Mouse (Mus musculus) embryonic facial prominence, embryonic 13.5 days (tissue): Measurements from ENCODE around the gene Epha5. TPM values are rescaled to one million over a fixed set of nuclear protein-coding genes. Genes with fewer than 3 reads are reported as not detected.

ENCODE experiments used
- ATAC-seq: fragments of 200-750 bp; cut with Nextera tagmentation; 2 replicates; pipeline ENCODE4 v1.8.0; 2017; ENCODE audit warnings: low read depth; ENCODE audit not compliant: insufficient number of reproducible peaks, insufficient read depth, low FRiP score, low TSS enrichment
- H3K27ac ChIP-seq: fragments of 300-500 bp; sonication (generic); 2 replicates; pipeline ENCODE4 v1.5.1; 2015; ENCODE audit warnings: moderate library complexity, mild to moderate bottlenecking, inconsistent platforms
- H3K27me3 ChIP-seq: fragments of 300-500 bp; sonication (generic); 2 replicates; pipeline ENCODE4 v1.6.1; 2015; ENCODE audit warnings: mild to moderate bottlenecking, inconsistent platforms
- H3K36me3 ChIP-seq: fragments of 300-500 bp; sonication (generic); 2 replicates; pipeline ENCODE4 v1.6.1; 2015; ENCODE audit warnings: mild to moderate bottlenecking, inconsistent platforms
- H3K4me1 ChIP-seq: fragments of 300-500 bp; sonication (generic); 2 replicates; pipeline ENCODE4 v1.6.1; 2015; ENCODE audit warnings: inconsistent platforms
- H3K4me2 ChIP-seq: fragments of 300-500 bp; sonication (generic); 2 replicates; pipeline ENCODE4 v1.6.1; 2015; ENCODE audit warnings: moderate library complexity, mild to moderate bottlenecking, inconsistent platforms
- H3K4me3 ChIP-seq: fragments of 300-500 bp; sonication (generic); 2 replicates; pipeline ENCODE4 v1.5.1; 2015; ENCODE audit warnings: mild to moderate bottlenecking, inconsistent platforms
- H3K9ac ChIP-seq: fragments of 300-500 bp; sonication (generic); 2 replicates; pipeline ENCODE4 v1.6.1; 2015; ENCODE audit warnings: mild to moderate bottlenecking, inconsistent platforms
- H3K9me3 ChIP-seq: fragments of 300-500 bp; sonication (generic); 2 replicates; pipeline ENCODE4 v1.6.1; 2016; ENCODE audit warnings: inconsistent platforms
- WGBS: fragments of 180-500 bp; shearing (Covaris S2); methylation state at CpG from one replicate; pipeline ENCODE4 v1.1.7; 2015; ENCODE audit warnings: mixed read lengths; 5-methylcytosine and 5-hydroxymethylcytosine counted together
- polyA plus RNA-seq: library from polyadenylated mRNA; unstranded; fragments of >200 nt; fragmentation: Nextera tagmentation; extraction: Ambion mirVana; gene quantifications from 2 replicates; pipeline ENCODE4 v1.2.1, GENCODE M21; 2015

The Epha5 gene
- polyA plus RNA-seq, 1 experiment from 2014 or later, result 7.9 TPM

- Histone ChIP-seq H3K4me3 (no peak overlapping the region), H3K27ac (no peak overlapping the region), H3K4me2 (no peak overlapping the region), H3K9me3 (no peaks in the 10 kb centered on the region), H3K36me3 (no peaks in the 10 kb centered on the region), H3K27me3 (no peaks in the 10 kb centered on the region), H3K4me1 (no peaks in the 10 kb centered on the region), H3K9ac (no peak overlapping the region)
- WGBS, result 68% methylated on average over 3 of the region's 3 CpGs
- no peak for ATAC-seq
Measured at GRCm38 (mm10) chr5:84359430-84359829, 57.8 kb downstream of the Epha5 start.

DNA sequence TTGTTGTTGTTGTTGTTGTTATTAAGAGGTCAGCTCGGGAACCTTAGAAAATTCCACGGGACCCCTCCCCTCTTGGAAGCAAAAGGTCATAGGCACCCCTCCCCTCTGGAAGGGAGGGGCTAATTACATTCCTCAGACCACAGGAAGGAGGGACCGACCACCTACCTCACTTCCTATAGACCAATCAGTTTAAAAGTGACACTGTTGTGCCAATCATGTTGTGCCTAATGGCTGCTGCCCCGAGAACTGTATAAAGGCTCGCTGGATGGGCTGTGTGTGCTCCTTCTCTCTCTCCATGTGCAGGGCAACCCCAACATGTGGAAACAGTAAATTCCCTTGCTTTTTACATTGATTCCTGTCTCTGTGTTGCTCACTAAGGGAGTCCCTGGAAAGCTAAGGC lies 64.1 kb downstream of the Epha5 start:
- H3K27ac ChIP-seq, result no peak overlapping the region
- H3K9me3 ChIP-seq, result no peaks in the 10 kb centered on the region
- H3K4me3 ChIP-seq, result no peak overlapping the region
- H3K27me3 ChIP-seq, result no peaks in the 10 kb centered on the region
- H3K9ac ChIP-seq, result no peak overlapping the region
- ATAC-seq, result no peak
- WGBS, result 74% methylated on average over 5 of the region's 5 CpGs
- H3K4me1 ChIP-seq, result no peaks in the 10 kb centered on the region
- H3K36me3 ChIP-seq, result no peaks in the 10 kb centered on the region
- H3K4me2 ChIP-seq, result no peak overlapping the region

GRCm38 (mm10) chr5:84346728-84347499 lies 70.3 kb downstream of the Epha5 start:
- H3K27me3 ChIP-seq, result no peaks in the 10 kb centered on the region
- H3K36me3 ChIP-seq, result no peaks in the 10 kb centered on the region
- no peaks in the 10 kb centered on the region for H3K4me1 ChIP-seq
- ATAC-seq, result no peak
- no peak overlapping the region for H3K4me3 ChIP-seq
- H3K27ac ChIP-seq, result no peak overlapping the region
- no peak overlapping the region for H3K9ac ChIP-seq
- no peaks in the 10 kb centered on the region for H3K9me3 ChIP-seq
- WGBS, result 79% methylated on average over 2 of the region's 2 CpGs
- H3K4me2 ChIP-seq, result no peak overlapping the region

DNA sequence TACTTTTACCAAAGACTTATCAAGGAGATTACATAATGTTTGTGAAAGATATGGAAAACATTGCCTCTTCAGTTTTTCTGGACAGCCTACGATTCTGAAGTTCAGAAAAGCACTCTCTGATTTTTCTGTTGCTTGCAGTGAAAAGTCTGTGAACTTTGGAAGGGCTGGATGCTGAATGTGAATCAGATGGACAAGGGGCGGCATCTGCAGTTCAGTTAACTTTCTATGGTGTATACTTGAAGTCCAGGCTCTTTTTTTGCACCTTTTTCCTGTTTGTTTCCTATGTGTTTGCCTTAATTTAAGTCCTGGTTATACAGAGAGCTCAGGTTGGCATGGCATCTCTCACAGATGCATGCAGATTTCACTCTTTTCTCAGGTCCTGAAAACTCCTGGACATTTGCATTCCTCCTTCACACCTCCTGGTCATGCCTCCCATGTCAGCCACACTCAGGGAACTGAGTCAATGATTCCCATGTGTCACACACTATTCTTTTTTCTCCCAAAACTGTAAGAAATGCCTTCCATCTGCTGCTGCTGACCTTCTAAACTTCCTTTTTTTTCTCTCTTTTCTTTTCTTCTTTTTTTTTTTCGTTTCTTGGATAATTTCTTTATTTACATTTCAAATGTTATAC lies 81.2 kb downstream of the Epha5 start:
- Histone ChIP-seq H3K9me3 (no peaks in the 10 kb centered on the region), H3K4me3 (no peak overlapping the region), H3K9ac (no peak overlapping the region), H3K27ac (no peak overlapping the region), H3K4me1 (no peaks in the 10 kb centered on the region), H3K4me2 (no peak overlapping the region), H3K27me3 (no peaks in the 10 kb centered on the region), H3K36me3 (no peaks in the 10 kb centered on the region)
- WGBS, result 73% methylated on average over 3 of the region's 3 CpGs
- ATAC-seq, result no peak

GRCm38 (mm10) chr5:84334481-84334880 lies 82.7 kb downstream of the Epha5 start:
- no peak overlapping the region for H3K4me3 ChIP-seq
- no peak overlapping the region for H3K9ac ChIP-seq
- H3K36me3 ChIP-seq, result no peaks in the 10 kb centered on the region
- H3K27ac ChIP-seq, result no peak overlapping the region
- WGBS, result 70% methylated on average over 6 of the region's 6 CpGs
- no peaks in the 10 kb centered on the region for H3K4me1 ChIP-seq
- H3K4me2 ChIP-seq, result no peak overlapping the region
- no peaks in the 10 kb centered on the region for H3K27me3 ChIP-seq
- ATAC-seq, result no peak
- no peaks in the 10 kb centered on the region for H3K9me3 ChIP-seq

DNA sequence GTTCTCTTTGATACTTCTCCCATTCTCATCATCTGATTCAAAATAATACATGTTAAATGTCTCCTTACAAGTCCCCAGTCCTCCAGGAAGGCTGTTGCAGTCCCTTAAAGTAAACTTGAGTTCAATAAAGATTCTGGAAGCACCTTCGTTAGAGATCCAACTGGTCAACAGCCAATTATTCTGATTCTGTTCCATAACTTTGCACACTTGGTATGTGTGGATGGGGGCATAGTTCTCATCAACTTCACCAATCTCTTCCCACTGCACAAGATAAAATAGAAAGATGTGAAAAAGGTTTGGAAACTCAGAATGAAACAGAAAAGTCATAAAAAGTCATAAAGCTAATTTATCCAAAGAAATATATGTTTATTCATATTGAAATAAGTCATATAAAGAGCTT lies 85.6 kb downstream of the Epha5 start:
- Histone ChIP-seq H3K4me1 (no peaks in the 10 kb centered on the region), H3K36me3 (no peaks in the 10 kb centered on the region), H3K4me2 (no peak overlapping the region), H3K4me3 (no peak overlapping the region), H3K27ac (no peak overlapping the region), H3K27me3 (no peaks in the 10 kb centered on the region), H3K9me3 (no peaks in the 10 kb centered on the region), H3K9ac (no peak overlapping the region)
- 84% methylated on average over 1 of the region's 1 CpGs for WGBS
- ATAC-seq, result no peak

GRCm38 (mm10) chr5:84320553-84320952 lies 96.6 kb downstream of the Epha5 start:
- WGBS, result 67% methylated on average over 1 of the region's 1 CpGs
- Histone ChIP-seq H3K27ac (no peak overlapping the region), H3K4me1 (no peaks in the 10 kb centered on the region), H3K9ac (no peak overlapping the region), H3K36me3 (no peaks in the 10 kb centered on the region), H3K9me3 (no peaks in the 10 kb centered on the region), H3K4me3 (no peak overlapping the region), H3K27me3 (no peaks in the 10 kb centered on the region), H3K4me2 (no peak overlapping the region)
- ATAC-seq, result no peak

- Histone ChIP-seq H3K4me1 (no peaks in the 10 kb centered on the region), H3K4me2 (no peak overlapping the region), H3K27ac (no peak overlapping the region), H3K9me3 (no peaks in the 10 kb centered on the region), H3K9ac (no peak overlapping the region), H3K36me3 (no peaks in the 10 kb centered on the region), H3K27me3 (no peaks in the 10 kb centered on the region), H3K4me3 (no peak overlapping the region)
- WGBS, result 29% methylated on average over 4 of the region's 4 CpGs
- no peak for ATAC-seq
Measured at GRCm38 (mm10) chr5:84320138-84320537, 97.0 kb downstream of the Epha5 start.

DNA sequence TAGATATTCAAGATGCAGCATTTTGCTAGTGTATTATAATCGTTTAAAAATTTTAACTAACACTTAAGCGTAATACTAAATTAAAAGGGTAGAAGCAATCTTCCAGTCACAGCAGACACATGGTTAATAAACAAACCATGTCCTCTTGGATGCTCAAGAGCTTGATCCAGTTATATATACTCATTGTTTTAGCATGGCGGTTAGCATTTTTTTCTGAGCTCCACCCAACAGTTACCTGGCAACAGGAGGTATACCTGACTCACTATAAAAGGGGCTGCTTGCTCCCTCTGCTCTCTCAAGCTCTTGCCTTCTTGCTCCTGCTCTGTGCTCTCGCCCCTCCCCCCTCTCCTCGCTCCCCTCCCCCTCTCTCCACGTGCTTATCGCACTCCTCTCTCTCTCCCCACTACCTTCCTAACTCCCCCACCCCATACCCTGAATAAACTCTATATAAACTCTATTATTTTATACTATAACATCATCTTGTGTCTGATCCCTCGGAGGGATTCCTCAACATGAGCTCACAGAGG lies 98.3 kb downstream of the Epha5 start:
- no peak overlapping the region for H3K4me3 ChIP-seq
- 52% methylated on average over 7 of the region's 8 CpGs for WGBS
- H3K27me3 ChIP-seq, result no peaks in the 10 kb centered on the region
- no peaks in the 10 kb centered on the region for H3K9me3 ChIP-seq
- no peak for ATAC-seq
- H3K9ac ChIP-seq, result no peak overlapping the region
- no peak overlapping the region for H3K27ac ChIP-seq
- H3K4me1 ChIP-seq, result no peaks in the 10 kb centered on the region
- H3K4me2 ChIP-seq, result no peak overlapping the region
- H3K36me3 ChIP-seq, result no peaks in the 10 kb centered on the region

GRCm38 (mm10) chr5:84317839-84318238 lies 99.3 kb downstream of the Epha5 start:
- no peaks in the 10 kb centered on the region for H3K27me3 ChIP-seq
- 78% methylated on average over 4 of the region's 4 CpGs for WGBS
- ATAC-seq, result no peak
- H3K9me3 ChIP-seq, result no peaks in the 10 kb centered on the region
- H3K36me3 ChIP-seq, result no peaks in the 10 kb centered on the region
- no peaks in the 10 kb centered on the region for H3K4me1 ChIP-seq
- H3K4me3 ChIP-seq, result no peak overlapping the region
- H3K27ac ChIP-seq, result no peak overlapping the region
- H3K4me2 ChIP-seq, result no peak overlapping the region
- H3K9ac ChIP-seq, result no peak overlapping the region

DNA sequence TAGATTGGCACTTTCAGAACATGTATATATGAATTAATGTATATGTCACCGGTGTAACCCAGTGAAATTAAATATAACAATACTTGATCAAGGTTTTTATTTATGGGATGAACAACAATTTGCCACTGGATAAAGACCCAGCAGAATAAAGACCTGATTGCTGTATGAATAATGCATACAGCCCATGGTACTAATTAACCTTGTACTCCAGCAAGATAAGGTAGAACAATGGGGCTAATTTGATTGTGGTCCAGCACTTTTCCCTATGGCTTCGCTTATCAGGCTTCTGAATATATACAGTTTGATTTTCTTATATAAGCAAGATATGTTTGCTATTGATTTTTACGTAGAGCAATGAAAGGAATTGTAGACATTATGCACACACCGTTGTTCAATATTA lies 103.6 kb downstream of the Epha5 start:
- H3K27ac ChIP-seq, result no peak overlapping the region
- H3K4me2 ChIP-seq, result no peak overlapping the region
- H3K4me1 ChIP-seq, result no peaks in the 10 kb centered on the region
- WGBS, result 83% methylated on average over 4 of the region's 4 CpGs
- H3K27me3 ChIP-seq, result no peaks in the 10 kb centered on the region
- no peak overlapping the region for H3K9ac ChIP-seq
- no peak overlapping the region for H3K4me3 ChIP-seq
- ATAC-seq, result no peak
- H3K36me3 ChIP-seq, result no peaks in the 10 kb centered on the region
- H3K9me3 ChIP-seq, result no peaks in the 10 kb centered on the region
